Mouse (Mus musculus) olfactory bulb, adult 2 months (tissue): ENCODE results near the gene Olfr1219. TPM values are rescaled to one million over a fixed set of nuclear protein-coding genes. Genes with fewer than 3 reads are reported as not detected.

Source experiments
- H3K27ac ChIP-seq: fragments of 200-500 bp; 2 replicates; pipeline ENCODE4 v1.5.1; 2012; ENCODE audit warnings: low read depth, low read length; ENCODE audit not compliant: insufficient read depth
- H3K4me1 ChIP-seq: fragments of 200-500 bp; 2 replicates; pipeline ENCODE4 v1.6.1; 2012; ENCODE audit warnings: low read length; ENCODE audit not compliant: control insufficient read depth, insufficient read depth
- H3K4me3 ChIP-seq: fragments of 200-500 bp; 2 replicates; pipeline ENCODE4 v1.5.1; 2012; ENCODE audit warnings: mild to moderate bottlenecking, low read depth, low read length, moderate library complexity; ENCODE audit not compliant: insufficient read depth
- CTCF ChIP-seq: fragments of 200-500 bp; IDR thresholded peaks from 2 replicates; pipeline ENCODE4 v1.5.1; 2012; ENCODE audit warnings: low read depth, mild to moderate bottlenecking, low read length, moderate library complexity; ENCODE audit not compliant: insufficient read depth
- POLR2A ChIP-seq: fragments of 200-500 bp; IDR thresholded peaks from 2 replicates; pipeline ENCODE4 v1.6.1; 2012; ENCODE audit warnings: mild to moderate bottlenecking, low read depth, low read length, moderate library complexity; ENCODE audit not compliant: insufficient read depth
- WGBS: fragments of 180-500 bp; shearing (Covaris S2); methylation state at CpG from one replicate; pipeline ENCODE4 v1.1.7; 2018; 5-methylcytosine and 5-hydroxymethylcytosine counted together
- polyA plus RNA-seq: library from polyadenylated mRNA; stranded (reverse); fragments of >200 nt; gene quantifications from 2 replicates; pipeline ENCODE4 v1.2.4, GENCODE M21; 2012; ENCODE audit warnings: low replicate concordance; ENCODE audit not compliant: missing spikeins, insufficient read depth, insufficient read length

The Olfr1219 gene
- polyA plus RNA-seq, result not detected in 2 replicates

- no peak for TF ChIP-seq POLR2A
- no peak for TF ChIP-seq CTCF
- 58% methylated on average over 1 of the region's 1 CpGs for WGBS
- Histone ChIP-seq H3K27ac (no peak within 1 kb of the TSS), H3K4me1 (no peaks in the 10 kb centered on the region), H3K4me3 (no peak within 1 kb of the TSS)
Measured at GRCm38 (mm10) chr2:89083413-89083812, at the start of gene Olfr1219. Gene Olfr1219, minus strand, starts transcription at chr2:89083513.

GRCm38 (mm10) chr2:89132954-89133353, 49.6 kb upstream of the Olfr1219 start, which contains the start of gene Olfr1222:
Gene Olfr1222, minus strand, starts transcription at chr2:89133054.
- Histone ChIP-seq H3K27ac (no peak within 1 kb of the TSS), H3K4me1 (no peaks in the 10 kb centered on the region), H3K4me3 (no peak within 1 kb of the TSS)
- 88% methylated on average over 3 of the region's 3 CpGs for WGBS
- TF ChIP-seq CTCF (no peak), POLR2A (no peak)

- H3K27ac ChIP-seq, result no peak within 1 kb of the TSS
- WGBS, result 85% methylated on average over 2 of the region's 2 CpGs
- H3K4me1 ChIP-seq, result no peaks in the 10 kb centered on the region
- TF ChIP-seq POLR2A (no peak), CTCF (no peak)
- no peak within 1 kb of the TSS for H3K4me3 ChIP-seq
Measured at GRCm38 (mm10) chr2:89117183-89117582, 33.9 kb upstream of the Olfr1219 start, which contains the start of gene Olfr1221. Gene Olfr1221, minus strand, starts transcription at chr2:89117283.

- TF ChIP-seq POLR2A, result no peak
- no peak for TF ChIP-seq CTCF
- 78% methylated on average over 3 of the region's 3 CpGs for WGBS
- Histone ChIP-seq H3K4me3 (no peak within 1 kb of the TSS), H3K27ac (no peak within 1 kb of the TSS), H3K4me1 (no peaks in the 10 kb centered on the region)
Measured at GRCm38 (mm10) chr2:89106735-89107134, 23.4 kb upstream of the Olfr1219 start, which contains the start of gene Olfr1220. Gene Olfr1220, minus strand, starts transcription at chr2:89106835.

- H3K4me3 ChIP-seq, result no peak overlapping the region
- TF ChIP-seq CTCF, result no peak
- TF ChIP-seq POLR2A, result no peak
- H3K27ac ChIP-seq, result no peak overlapping the region
- no peaks in the 10 kb centered on the region for H3K4me1 ChIP-seq
Measured at GRCm38 (mm10) chr2:89105651-89106050, 22.3 kb upstream of the Olfr1219 start.

- Histone ChIP-seq H3K27ac (no peak overlapping the region), H3K4me3 (no peak overlapping the region), H3K4me1 (no peaks in the 10 kb centered on the region)
- no peak for TF ChIP-seq CTCF
- no peak for TF ChIP-seq POLR2A
- WGBS, result 100% methylated on average over 1 of the region's 1 CpGs
Measured at GRCm38 (mm10) chr2:89093848-89094247, 10.5 kb upstream of the Olfr1219 start.

GRCm38 (mm10) chr2:89081487-89081886, 1.8 kb downstream of the Olfr1219 start:
- no peak overlapping the region for H3K4me3 ChIP-seq
- no peak overlapping the region for H3K27ac ChIP-seq
- no peaks in the 10 kb centered on the region for H3K4me1 ChIP-seq
- no peak for TF ChIP-seq POLR2A
- no peak for TF ChIP-seq CTCF

GRCm38 (mm10) chr2:89061087-89061486, 22.2 kb downstream of the Olfr1219 start, which contains the start of gene Olfr1218:
Gene Olfr1218, minus strand, starts transcription at chr2:89061187.
- Histone ChIP-seq H3K27ac (no peak within 1 kb of the TSS), H3K4me1 (no peaks in the 10 kb centered on the region), H3K4me3 (no peak within 1 kb of the TSS)
- TF ChIP-seq CTCF, result no peak
- no peak for TF ChIP-seq POLR2A

GRCm38 (mm10) chr2:89031965-89032364, 51.3 kb downstream of the Olfr1219 start, which contains the start of gene Olfr1217:
Gene Olfr1217, minus strand, starts transcription at chr2:89032065.
- Histone ChIP-seq H3K27ac (no peak within 1 kb of the TSS), H3K4me3 (no peak within 1 kb of the TSS), H3K4me1 (no peaks in the 10 kb centered on the region)
- WGBS, result 61% methylated on average over 2 of the region's 2 CpGs
- no peak for TF ChIP-seq CTCF
- TF ChIP-seq POLR2A, result no peak

Other genes with a start within 250 kb of the Olfr1219 start
- gene Olfr1204, start 234.2 kb downstream of the Olfr1219 start, polyA plus RNA-seq, result not detected in 2 replicates
- gene Olfr1206, start 220.3 kb downstream of the Olfr1219 start, polyA plus RNA-seq, result not detected in 2 replicates
- gene Olfr1208, start 181.2 kb downstream of the Olfr1219 start, polyA plus RNA-seq, result not detected in 2 replicates
- gene Olfr1209, start 168.4 kb downstream of the Olfr1219 start, polyA plus RNA-seq, result not detected in 2 replicates
- gene Olfr1211, start 145.4 kb downstream of the Olfr1219 start, polyA plus RNA-seq, result not detected in 2 replicates
- gene Olfr1212, start 129.5 kb downstream of the Olfr1219 start, polyA plus RNA-seq, result not detected in 2 replicates
- not detected in 2 replicates for gene Gm13762, start 103.2 kb downstream of the Olfr1219 start, polyA plus RNA-seq
- not detected in 2 replicates for gene Olfr1214, start 90.9 kb downstream of the Olfr1219 start, polyA plus RNA-seq
- gene Olfr1215, start 76.5 kb downstream of the Olfr1219 start, polyA plus RNA-seq, result not detected in 2 replicates
- gene Olfr1216, start 65.2 kb downstream of the Olfr1219 start, polyA plus RNA-seq, result not detected in 2 replicates
- not detected in 2 replicates for gene Olfr1217, start 51.4 kb downstream of the Olfr1219 start, polyA plus RNA-seq
- gene Olfr1218, start 22.3 kb downstream of the Olfr1219 start, polyA plus RNA-seq, result not detected in 2 replicates
- gene Olfr1220, start 23.3 kb upstream of the Olfr1219 start, polyA plus RNA-seq, result not detected in 2 replicates
- not detected in 2 replicates for gene Olfr1221, start 33.8 kb upstream of the Olfr1219 start, polyA plus RNA-seq
- gene Olfr1222, start 49.5 kb upstream of the Olfr1219 start, polyA plus RNA-seq, result not detected in 2 replicates
- not detected in 2 replicates for gene Olfr1223, start 68.0 kb upstream of the Olfr1219 start, polyA plus RNA-seq
- not detected in 2 replicates for gene Olfr1224-ps1, start 80.6 kb upstream of the Olfr1219 start, polyA plus RNA-seq
- not detected in 2 replicates for gene Olfr1225, start 91.2 kb upstream of the Olfr1219 start, polyA plus RNA-seq
- not detected in 2 replicates for gene Olfr1226, start 116.5 kb upstream of the Olfr1219 start, polyA plus RNA-seq
- not detected in 2 replicates for gene Olfr1228, start 170.5 kb upstream of the Olfr1219 start, polyA plus RNA-seq
- not detected in 2 replicates for gene Olfr1229, start 204.5 kb upstream of the Olfr1219 start, polyA plus RNA-seq
- not detected in 2 replicates for gene Olfr1230, start 213.8 kb upstream of the Olfr1219 start, polyA plus RNA-seq
- gene Olfr1231, start 223.6 kb upstream of the Olfr1219 start, polyA plus RNA-seq, result not detected in 2 replicates
- gene Olfr1232, start 246.2 kb upstream of the Olfr1219 start, polyA plus RNA-seq, result not detected in 2 replicates